Mouse (Mus musculus) embryo, embryonic 10 days (tissue): ENCODE data around the gene Olfr1466.

Source experiments
- DNase-seq: peaks from one replicate; pipeline ENCODE4 v3.0.0-alpha.2; 2015; ENCODE audit warnings: low spot score

Gene Olfr1466

GRCm38 (mm10) chr19:13338562-13338961, at the start of gene Olfr1466:
Olfr1466 (plus strand) TSS chr19:13338862.
- DNase-seq: no peak

GRCm38 (mm10) chr19:13315441-13315840, 23.2 kb upstream of the Olfr1466 start, which contains the start of gene Olfr1465:
Olfr1465 (minus strand) TSS chr19:13315541.
- DNase-seq: no peak

- no peak for DNase-seq
These were observed 23.3 kb downstream of the Olfr1466 start, which contains the start of gene Olfr1467 for GRCm38 (mm10) chr19:13361936-13362335. Olfr1467 (plus strand) TSS chr19:13362236.
